Mouse (Mus musculus): Measurements from ENCODE around the gene Birc7. TPM values are rescaled to one million over a fixed set of nuclear protein-coding genes. Genes with fewer than 3 reads are reported as not detected.

The Birc7 gene
- total RNA-seq, 2 experiments from 2014 or later: not detected

- intact Hi-C loops (cut with DNase I): loop anchor here (5.0 kb wide), 1 partner anchor 91 kb away; no protein-coding TSS in a partner anchor
- DNase-seq (ENCODE audit: low spot score in 2 of 2): peak in 1 of 2 experiments; percentile 44
Observed at GRCm38 (mm10) chr2:180897857-180898256, 31.0 kb upstream of the Birc7 start.

DNA sequence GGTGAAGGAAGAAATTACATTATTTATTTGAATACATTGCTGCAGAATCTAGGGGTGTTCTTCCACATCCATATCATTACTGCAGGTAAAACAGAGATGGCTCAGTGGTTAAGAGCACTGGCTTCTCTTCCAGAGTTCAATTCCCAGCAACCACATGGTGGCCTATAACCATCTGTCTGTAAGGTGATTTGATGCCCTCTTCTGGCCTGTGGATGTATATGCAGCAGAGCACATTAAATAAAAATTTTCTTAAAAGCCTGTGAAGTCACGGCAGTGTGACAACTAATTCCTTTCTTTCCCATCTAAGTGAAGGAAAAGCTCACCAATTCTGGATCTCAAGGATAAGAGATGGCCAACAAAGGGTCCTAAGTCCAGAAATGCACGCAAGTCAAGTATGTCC lies 26.7 kb upstream of the Birc7 start:
- DNase-seq (ENCODE audit: low spot score in 2 of 2): no peak
- intact Hi-C loops (cut with DNase I): loop anchor here (5.0 kb wide), 1 partner anchor 115 kb away; no protein-coding TSS in a partner anchor

GRCm38 (mm10) chr2:180904435-180905208 lies 24.2 kb upstream of the Birc7 start:
- DNase-seq (ENCODE audit: low spot score in 2 of 2): peak; percentile 24 to 41
- intact Hi-C loops (cut with DNase I): loop anchor here (5.0 kb wide), 1 partner anchor 117 kb away; no protein-coding TSS in a partner anchor

GRCm38 (mm10) chr2:180905556-180906221 lies 23.1 kb upstream of the Birc7 start:
- no peak for DNase-seq (ENCODE audit: low spot score in 2 of 2)
- intact Hi-C loops (cut with DNase I): no loop called here

- DNase-seq (ENCODE audit: low spot score in 2 of 2): peak in 1 of 2 experiments; percentile 38
- intact Hi-C loops (cut with DNase I): no loop called here
Observed at GRCm38 (mm10) chr2:180910928-180911327, 17.9 kb upstream of the Birc7 start.

GRCm38 (mm10) chr2:180915886-180916433 lies 12.9 kb upstream of the Birc7 start:
- intact Hi-C loops (cut with DNase I): no loop called here
- DNase-seq (ENCODE audit: low spot score in 2 of 2): no peak

DNA sequence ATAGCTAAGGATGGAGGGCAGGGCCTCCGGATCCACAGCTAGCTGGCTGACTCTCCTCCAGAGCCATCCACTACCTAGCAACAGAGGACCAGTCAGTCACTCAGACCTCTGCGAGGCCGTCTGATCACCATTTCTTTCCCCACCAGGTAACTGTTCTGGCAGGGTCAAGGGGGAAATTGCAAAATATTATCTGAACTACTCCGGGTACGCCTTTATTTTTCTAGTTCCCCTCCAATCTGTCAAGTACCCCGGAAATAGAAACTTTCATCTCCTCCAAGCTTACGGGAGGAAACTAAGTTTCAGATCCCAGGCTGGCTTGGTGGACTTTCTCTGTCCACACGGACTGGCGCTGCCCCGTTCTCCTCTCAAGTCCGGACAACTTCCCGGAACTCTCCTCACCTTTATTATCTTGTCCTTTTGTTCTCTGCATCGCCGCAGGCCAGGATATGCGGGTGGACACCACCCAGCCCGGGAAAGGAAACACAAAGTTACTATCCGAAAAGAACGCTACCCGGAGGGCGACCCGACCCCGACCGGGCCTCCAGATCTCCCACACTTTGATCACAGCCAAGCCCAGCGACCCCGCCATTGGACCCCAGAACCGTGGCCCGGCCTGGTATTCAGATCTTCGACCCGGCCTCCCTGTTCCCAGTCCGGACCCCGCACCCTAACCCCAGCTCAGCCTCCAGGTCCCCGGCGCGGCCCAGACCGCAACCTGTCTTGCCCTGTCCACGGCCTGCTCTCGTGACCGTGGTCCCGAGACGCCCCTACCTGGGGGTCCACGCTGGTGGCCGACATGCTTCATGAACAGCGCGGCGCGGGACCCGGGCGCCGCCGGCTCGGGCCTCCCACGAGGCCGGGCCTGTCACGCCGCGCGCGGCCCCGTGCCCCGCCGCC lies 8.7 kb upstream of the Birc7 start:
- peak in 1 of 2 experiments; percentile 19 for DNase-seq (ENCODE audit: low spot score in 2 of 2)
- intact Hi-C loops (cut with DNase I): loop anchor here (2.0 to 5.0 kb wide), 2 partner anchors 47 to 152 kb away; partner anchors contain the start of gene Arfgap1

- peak; percentile 98 for DNase-seq (ENCODE audit: low spot score in 2 of 2)
- intact Hi-C loops (cut with DNase I): loop anchor here (2.0 to 5.0 kb wide), 2 partner anchors 46 to 151 kb away; partner anchors contain the start of gene Arfgap1
Observed at GRCm38 (mm10) chr2:180920810-180921400, 7.9 kb upstream of the Birc7 start, which contains the start of gene Ythdf1. TSS of gene Ythdf1 (minus strand) at chr2:180920949.

DNA sequence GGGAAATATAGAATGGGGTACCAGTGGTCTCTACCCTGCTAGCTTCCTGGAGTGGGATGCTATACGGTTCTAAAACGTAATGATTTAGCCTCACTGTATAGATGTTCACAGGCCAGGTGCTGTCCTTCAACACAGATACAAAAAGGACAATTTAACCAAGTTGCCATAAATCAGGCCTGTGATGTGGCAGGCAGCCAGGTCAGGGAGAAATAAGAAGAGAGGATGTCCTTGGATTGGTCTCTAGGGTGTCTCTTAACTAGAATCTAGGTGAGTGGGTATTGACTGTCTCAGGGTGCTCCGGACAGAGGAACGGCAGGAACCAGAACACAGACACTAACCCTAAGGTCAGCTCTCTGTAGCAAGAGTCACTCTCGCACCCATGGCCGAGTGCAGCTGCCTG lies 6.1 kb upstream of the Birc7 start:
- intact Hi-C loops (cut with DNase I): loop anchor here (5.0 kb wide), 1 partner anchor 150 kb away; no protein-coding TSS in a partner anchor
- DNase-seq (ENCODE audit: low spot score in 2 of 2): no peak

- intact Hi-C loops (cut with DNase I): loop anchor here (5.0 kb wide), 1 partner anchor 137 kb away; no protein-coding TSS in a partner anchor
- peak; percentile 45 to 74 for DNase-seq (ENCODE audit: low spot score in 2 of 2)
Observed at GRCm38 (mm10) chr2:180925176-180925575, 3.6 kb upstream of the Birc7 start.

DNA sequence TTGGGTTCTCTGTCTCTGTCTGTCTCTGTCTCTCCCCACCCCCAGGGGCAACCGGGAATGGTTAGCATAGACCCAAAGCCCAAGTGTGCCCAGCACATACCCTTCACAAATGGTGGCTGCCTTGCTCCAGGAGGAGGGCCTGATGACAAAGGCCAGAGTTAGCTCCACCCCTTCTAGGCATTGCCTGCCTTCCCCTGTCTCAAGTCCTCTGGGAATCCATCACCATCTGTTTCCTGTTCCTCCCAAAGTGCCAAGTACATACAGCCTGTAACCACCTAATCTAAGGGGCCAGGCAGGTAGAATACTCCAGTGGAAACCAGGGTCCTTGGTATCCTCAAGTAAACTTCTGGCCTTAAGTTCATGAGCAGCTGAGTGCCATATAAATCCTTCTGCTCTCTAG lies 3.6 kb downstream of the Birc7 start:
- intact Hi-C loops (cut with DNase I): no loop called here
- DNase-seq (ENCODE audit: low spot score in 2 of 2): no peak

- intact Hi-C loops (cut with DNase I): no loop called here
- no peak for DNase-seq (ENCODE audit: low spot score in 2 of 2)
Observed at GRCm38 (mm10) chr2:180940187-180940586, 11.4 kb downstream of the Birc7 start.

GRCm38 (mm10) chr2:180941869-180942268 lies 13.0 kb downstream of the Birc7 start:
- DNase-seq (ENCODE audit: low spot score in 2 of 2): peak in 1 of 2 experiments; percentile 12
- intact Hi-C loops (cut with DNase I): no loop called here

DNA sequence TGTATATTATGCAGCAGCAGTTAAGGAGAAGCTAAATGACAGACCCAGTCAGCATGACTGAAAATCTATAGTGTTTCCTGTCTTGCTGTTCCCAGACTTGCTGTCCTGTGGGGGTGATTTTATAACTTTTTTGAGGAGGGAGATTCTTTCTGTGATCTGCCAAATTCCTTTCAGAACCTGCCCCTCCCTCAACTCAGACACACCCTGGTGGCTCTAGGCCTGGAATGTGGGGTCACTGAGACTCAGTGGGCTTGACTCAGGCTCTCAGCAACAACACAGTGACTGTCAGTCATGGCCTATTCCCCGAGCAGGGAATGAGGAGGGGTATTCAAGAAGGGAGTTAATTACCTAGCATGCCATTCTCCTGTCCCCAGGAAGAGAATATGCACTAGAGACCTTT lies 21.1 kb downstream of the Birc7 start:
- no peak for DNase-seq (ENCODE audit: low spot score in 2 of 2)
- intact Hi-C loops (cut with DNase I): no loop called here

GRCm38 (mm10) chr2:180952731-180953171 lies 23.9 kb downstream of the Birc7 start:
- peak; percentile 12 to 13 for DNase-seq (ENCODE audit: low spot score in 2 of 2)
- intact Hi-C loops (cut with DNase I): no loop called here

DNA sequence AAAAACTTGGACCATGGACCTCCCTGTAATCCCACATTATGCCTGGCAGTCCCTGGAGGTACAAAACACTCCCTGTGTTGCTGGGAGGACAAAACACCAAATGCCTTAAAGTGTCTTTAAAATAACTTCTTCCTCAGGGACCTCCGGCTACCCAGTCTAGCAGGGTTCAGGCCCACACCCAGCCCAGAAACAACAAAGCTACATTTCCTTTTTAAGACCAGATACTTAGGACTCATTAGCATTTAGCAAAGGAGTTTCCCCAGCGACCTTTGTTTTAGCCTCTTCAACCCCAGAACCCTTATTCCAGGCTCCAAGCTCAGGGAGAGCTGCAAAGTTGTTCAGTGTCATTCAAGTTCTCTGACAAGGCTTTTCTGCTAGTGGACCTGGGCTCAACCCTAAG lies 24.8 kb downstream of the Birc7 start:
- intact Hi-C loops (cut with DNase I): no loop called here
- DNase-seq (ENCODE audit: low spot score in 2 of 2): no peak

- DNase-seq (ENCODE audit: low spot score in 2 of 2): peak; percentile 50 to 60
- intact Hi-C loops (cut with DNase I): no loop called here
Observed at GRCm38 (mm10) chr2:180954061-180955047, 25.5 kb downstream of the Birc7 start, which contains the start of gene Nkain4. TSS of gene Nkain4 (minus strand) at chr2:180954699.

All from left cerebral cortex, postnatal 36 days (tissue).